Mouse (Mus musculus) intestine, postnatal 0 days (tissue): ENCODE data around the gene Fam160a1. TPM values are rescaled to one million over a fixed set of nuclear protein-coding genes. Genes with fewer than 3 reads are reported as not detected.
A peak's percentile ranks its signal among the peaks of the same experiment; 100 is the strongest.

ENCODE experiments used
- ATAC-seq: fragments of 200-750 bp; cut with Nextera tagmentation; 2 replicates; pipeline ENCODE4 v1.8.0; 2017; ENCODE audit warnings: mild to moderate bottlenecking, moderate TSS enrichment, moderate library complexity
- H3K27ac ChIP-seq: fragments of 300-500 bp; sonication (generic); 2 replicates; pipeline ENCODE4 v1.5.1; 2014; ENCODE audit warnings: mild to moderate bottlenecking, low read depth, low read length, moderate library complexity
- H3K27me3 ChIP-seq: fragments of 300-500 bp; sonication (generic); replicated peaks from 2 replicates; pipeline ENCODE4 v1.6.1; 2014; ENCODE audit warnings: low read length, mixed read lengths; ENCODE audit not compliant: control insufficient read depth, insufficient read depth
- H3K36me3 ChIP-seq: fragments of 300-500 bp; sonication (generic); 2 replicates; pipeline ENCODE4 v1.6.1; 2014; ENCODE audit warnings: mild to moderate bottlenecking, moderate library complexity; ENCODE audit not compliant: control insufficient read depth, insufficient read depth
- H3K4me1 ChIP-seq: fragments of 300-500 bp; sonication (generic); replicated peaks from 2 replicates; pipeline ENCODE4 v1.6.1; 2014; ENCODE audit warnings: antibody characterized with exemption, low read length, mixed read lengths; ENCODE audit not compliant: control insufficient read depth, insufficient read depth
- H3K4me2 ChIP-seq: fragments of 300-500 bp; sonication (generic); replicated peaks from 2 replicates; pipeline ENCODE4 v1.6.1; 2014; ENCODE audit warnings: low read depth, mild to moderate bottlenecking, moderate library complexity
- H3K4me3 ChIP-seq: fragments of 300-500 bp; sonication (generic); 2 replicates; pipeline ENCODE4 v1.5.1; 2014; ENCODE audit warnings: low read depth, low read length
- H3K9ac ChIP-seq: fragments of 300-500 bp; sonication (generic); 2 replicates; pipeline ENCODE4 v1.6.1; 2014; ENCODE audit warnings: mild to moderate bottlenecking, low read depth, low read length
- H3K9me3 ChIP-seq: fragments of 300-500 bp; sonication (generic); 2 replicates; pipeline ENCODE4 v1.6.1; 2016; ENCODE audit warnings: mixed run types; ENCODE audit not compliant: control insufficient read depth
- CTCF ChIP-seq: sonication (generic); IDR thresholded peaks from 2 replicates; pipeline ENCODE4 v1.5.1; 2016; ENCODE audit warnings: low read depth, mild to moderate bottlenecking, control low read depth, antibody characterized with exemption, moderate library complexity
- WGBS: fragments of 180-500 bp; shearing (Covaris S2); extraction: QIAGEN DNeasy Blood & Tissue Kit; methylation state at CpG from one replicate; pipeline ENCODE4 v1.1.7; 2014; 5-methylcytosine and 5-hydroxymethylcytosine counted together
- polyA plus RNA-seq: library from polyadenylated mRNA; unstranded; fragments of >200 nt; fragmentation: Nextera tagmentation; extraction: Ambion mirVana; gene quantifications from 2 replicates; pipeline ENCODE4 v1.2.1, GENCODE M21; 2015

Fam160a1 gene
- polyA plus RNA-seq, 1 experiment from 2014 or later: 2.6 TPM

GRCm38 (mm10) chr3:85633733-85634132 is 183.4 kb downstream of the Fam160a1 start:
- no peak for TF ChIP-seq CTCF
- 72% methylated on average over 2 of the region's 2 CpGs for WGBS
- H3K27me3 ChIP-seq: no peaks in the 10 kb centered on the region

GRCm38 (mm10) chr3:85629895-85630510 is 187.1 kb downstream of the Fam160a1 start:
- ATAC-seq: no peak
- Histone ChIP-seq H3K4me2 (no peak overlapping the region), H3K27ac (no peak overlapping the region), H3K36me3 (no peaks in the 10 kb centered on the region), H3K4me1 (no peaks in the 10 kb centered on the region), H3K4me3 (no peak overlapping the region), H3K9me3 (no peaks in the 10 kb centered on the region), H3K27me3 (no peaks in the 10 kb centered on the region), H3K9ac (no peak overlapping the region)
- TF ChIP-seq CTCF: no peak
- 83% methylated on average over 4 of the region's 4 CpGs for WGBS

More at GRCm38 (mm10) chr3:85633733-85634132, 183.4 kb downstream of the Fam160a1 start:
- ATAC-seq: no peak
- Histone ChIP-seq H3K36me3 (no peaks in the 10 kb centered on the region), H3K27ac (no peak overlapping the region), H3K4me3 (no peak overlapping the region), H3K9me3 (no peaks in the 10 kb centered on the region), H3K9ac (no peak overlapping the region), H3K4me2 (no peak overlapping the region), H3K4me1 (no peaks in the 10 kb centered on the region)

- Histone ChIP-seq H3K4me2 (no peak overlapping the region), H3K9me3 (no peaks in the 10 kb centered on the region), H3K4me1 (no peaks in the 10 kb centered on the region), H3K27me3 (no peaks in the 10 kb centered on the region), H3K36me3 (peaks cover 12% of the 10 kb centered on the region), H3K9ac (no peak overlapping the region), H3K4me3 (no peak overlapping the region), H3K27ac (no peak overlapping the region)
- no peak for TF ChIP-seq CTCF
- 96% methylated on average over 1 of the region's 1 CpGs for WGBS
- no peak for ATAC-seq
Observed at GRCm38 (mm10) chr3:85619751-85620150, 197.3 kb downstream of the Fam160a1 start.

- no peak overlapping the region for H3K27ac ChIP-seq
- H3K9me3 ChIP-seq: no peaks in the 10 kb centered on the region
- no peak overlapping the region for H3K4me3 ChIP-seq
- H3K9ac ChIP-seq: no peak overlapping the region
- 93% methylated on average over 5 of the region's 5 CpGs for WGBS
- ATAC-seq: no peak
- H3K4me1 ChIP-seq: no peaks in the 10 kb centered on the region
- H3K27me3 ChIP-seq: no peaks in the 10 kb centered on the region
- no peak overlapping the region for H3K4me2 ChIP-seq
- TF ChIP-seq CTCF: no peak
- H3K36me3 ChIP-seq: peaks cover 12% of the 10 kb centered on the region
Observed at GRCm38 (mm10) chr3:85619345-85619744, 197.7 kb downstream of the Fam160a1 start.

- H3K27ac ChIP-seq: no peak overlapping the region
- H3K9me3 ChIP-seq: no peaks in the 10 kb centered on the region
- no peak overlapping the region for H3K4me2 ChIP-seq
- WGBS: 83% methylated on average over 6 of the region's 6 CpGs
- no peaks in the 10 kb centered on the region for H3K27me3 ChIP-seq
- no peak overlapping the region for H3K4me3 ChIP-seq
- H3K36me3 ChIP-seq: peaks cover 13% of the 10 kb centered on the region
- no peak overlapping the region for H3K9ac ChIP-seq
- peak; percentile 28 for TF ChIP-seq CTCF
- no peaks in the 10 kb centered on the region for H3K4me1 ChIP-seq
- no peak for ATAC-seq
Observed at GRCm38 (mm10) chr3:85618885-85619284, 198.2 kb downstream of the Fam160a1 start.

GRCm38 (mm10) chr3:85616389-85616788 is 200.7 kb downstream of the Fam160a1 start:
- Histone ChIP-seq H3K4me2 (no peak overlapping the region), H3K4me3 (no peak overlapping the region), H3K9me3 (no peaks in the 10 kb centered on the region), H3K36me3 (peaks cover 15% of the 10 kb centered on the region), H3K4me1 (no peaks in the 10 kb centered on the region), H3K27me3 (no peaks in the 10 kb centered on the region), H3K27ac (no peak overlapping the region), H3K9ac (no peak overlapping the region)
- TF ChIP-seq CTCF: no peak
- ATAC-seq: no peak
- WGBS: 94% methylated on average over 1 of the region's 1 CpGs

Other genes with a start within 250 kb of the Fam160a1 start
- gene Gatb, start 243.2 kb downstream of the Fam160a1 start, polyA plus RNA-seq: 11.2 and 12.4 TPM in 2 replicates
- 2.6 and 3.3 TPM in 2 replicates for gene Glt28d2, start 70.2 kb upstream of the Fam160a1 start, polyA plus RNA-seq
- 3.3 and 4.5 TPM in 2 replicates for gene Gm37240, start 70.2 kb upstream of the Fam160a1 start, polyA plus RNA-seq
- gene Sh3d19, start 153.8 kb upstream of the Fam160a1 start, polyA plus RNA-seq: 37.4 and 37.7 TPM in 2 replicates
- 0.12 TPM in 1 of 2 replicates, not detected in the other for gene Prss48, start 185.2 kb upstream of the Fam160a1 start, polyA plus RNA-seq